Mouse (Mus musculus): Measurements from ENCODE around the gene Ccl7. TPM values are rescaled to one million over a fixed set of nuclear protein-coding genes. Genes with fewer than 3 reads are reported as not detected.
A peak's percentile ranks its signal among the peaks of the same experiment; 100 is the strongest.

Ccl7 gene
- not detected in 2 replicates for polyA plus RNA-seq (2016; fragmentation: Nextera tagmentation; extraction: Ambion mirVana)

DNA sequence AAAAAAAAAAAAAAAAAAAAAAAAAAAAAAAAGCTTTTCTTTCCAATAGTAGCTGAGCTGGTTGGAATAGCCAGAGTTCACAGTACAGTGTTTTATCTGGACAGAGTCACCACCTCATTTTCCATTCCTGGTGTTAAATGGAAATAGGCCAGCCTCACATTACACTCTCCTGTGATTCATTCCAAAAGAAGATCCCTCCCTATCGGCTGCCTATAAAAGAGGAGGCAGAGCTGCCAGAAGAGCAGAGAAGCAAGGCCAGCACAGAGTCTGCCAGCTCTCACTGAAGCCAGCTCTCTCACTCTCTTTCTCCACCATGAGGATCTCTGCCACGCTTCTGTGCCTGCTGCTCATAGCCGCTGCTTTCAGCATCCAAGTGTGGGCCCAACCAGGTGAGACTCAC, at the start of gene Ccl7:
Gene Ccl7 (plus strand): TSS at position 242 of the 400 bp plus-strand sequence.
- H3K9me3 ChIP-seq (replicated peaks), result no peaks in the 10 kb centered on the region
- 84% methylated on average over 3 of the region's 3 CpGs for WGBS
- H3K27ac ChIP-seq, result no peak within 1 kb of the TSS
- no peaks in the 10 kb centered on the region for H3K27me3 ChIP-seq (ENCODE audit: low read depth, poor library complexity, severe bottlenecking)
- no peaks in the 10 kb centered on the region for H3K36me3 ChIP-seq
- DNase-seq (ENCODE audit: low spot score), result no peak
- H3K4me1 ChIP-seq, result peaks cover 6% of the 10 kb centered on the region
- no peak within 1 kb of the TSS for H3K4me3 ChIP-seq

DNA sequence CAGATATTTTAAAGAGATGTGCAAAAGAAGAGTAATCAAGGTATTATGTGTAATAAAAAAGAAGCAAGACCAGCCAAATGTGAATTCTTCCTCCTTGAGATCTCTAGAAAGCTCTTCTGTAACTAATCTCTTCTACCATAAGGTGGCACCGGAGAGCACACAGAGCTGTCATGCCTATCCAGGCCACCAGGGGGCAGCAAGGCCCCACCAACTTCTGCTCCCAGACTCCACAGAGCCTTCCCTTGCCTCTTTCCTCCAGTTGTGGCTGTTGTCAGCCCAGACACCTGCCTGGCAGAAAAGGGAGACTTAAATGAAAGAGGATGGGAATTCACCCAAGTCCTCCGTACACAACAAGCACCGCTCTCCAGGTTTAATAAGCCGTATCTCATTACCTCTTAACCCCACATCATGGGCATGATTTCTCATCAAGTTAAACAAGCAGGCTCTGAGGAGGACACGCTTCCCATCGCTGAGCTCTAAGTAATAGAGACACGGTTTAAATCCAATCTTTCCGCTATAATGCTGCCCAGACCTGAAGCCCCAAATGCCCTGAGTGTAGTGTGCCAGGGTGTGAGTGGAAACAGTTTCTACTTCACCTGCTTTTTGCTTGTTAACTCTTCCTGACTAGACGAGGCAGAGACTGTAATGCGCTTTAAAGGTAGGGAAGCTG, 49.2 kb upstream of the Ccl7 start:
- Histone ChIP-seq H3K27me3 (ENCODE audit: low read depth, poor library complexity, severe bottlenecking) (no peaks in the 10 kb centered on the region; the same call in 1 of the 2 replicates), H3K27ac (no peak overlapping the region), H3K4me1 (peaks cover 15% of the 10 kb centered on the region), H3K9me3 (replicated peaks) (no peaks in the 10 kb centered on the region), H3K4me3 (no peak overlapping the region), H3K36me3 (no peaks in the 10 kb centered on the region)
- WGBS, result 74% methylated on average over 10 of the region's 10 CpGs
- DNase-seq (ENCODE audit: low spot score), result peak; percentile 85

DNA sequence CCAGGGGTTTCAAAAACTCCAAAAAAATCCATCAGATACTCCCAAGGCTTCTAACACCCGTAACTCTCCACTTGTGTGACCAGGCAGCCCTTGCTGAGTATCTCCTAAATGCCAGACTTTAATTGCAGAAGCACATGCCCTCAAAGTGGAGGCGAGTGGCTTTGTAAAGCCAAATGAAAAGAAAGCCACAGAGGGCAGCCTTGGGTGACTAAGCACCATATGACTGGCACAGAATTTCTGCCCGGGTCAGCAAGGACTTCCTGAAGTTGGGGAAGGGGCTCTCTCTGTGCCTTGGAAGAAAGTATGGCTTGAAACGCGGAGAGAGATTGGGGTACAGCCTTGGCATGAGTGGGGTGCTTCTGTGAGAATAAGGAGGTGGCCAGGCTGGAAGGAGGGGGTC, 48.4 kb upstream of the Ccl7 start:
- no peak overlapping the region for H3K4me3 ChIP-seq
- H3K4me1 ChIP-seq, result peaks cover 15% of the 10 kb centered on the region
- no peak overlapping the region for H3K27ac ChIP-seq
- no peaks in the 10 kb centered on the region for H3K36me3 ChIP-seq
- no peaks in the 10 kb centered on the region for H3K9me3 ChIP-seq (replicated peaks)
- 83% methylated on average over 5 of the region's 5 CpGs for WGBS
- no peak for DNase-seq (ENCODE audit: low spot score)
- H3K27me3 ChIP-seq (ENCODE audit: low read depth, poor library complexity, severe bottlenecking), result no peaks in the 10 kb centered on the region; the same call in 1 of the 2 replicates

DNA sequence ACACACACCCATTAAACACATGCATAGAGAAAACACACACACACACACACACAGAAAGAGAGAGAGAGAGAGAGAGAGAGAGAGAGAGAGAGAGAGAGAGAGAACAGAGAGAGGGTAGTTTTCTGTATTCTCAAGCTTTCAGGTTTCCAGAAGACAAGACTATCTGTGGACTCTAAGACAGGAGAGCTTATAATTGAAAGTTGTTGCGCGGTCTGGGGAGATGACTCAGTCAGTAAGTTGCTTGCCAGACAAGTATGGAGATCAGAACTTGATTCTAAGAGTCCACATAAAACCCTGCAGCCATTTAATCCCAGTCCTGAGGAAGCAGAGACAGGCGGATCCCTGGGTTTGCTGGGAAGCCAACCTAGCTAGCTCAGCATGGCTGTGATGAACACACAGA, 46.9 kb upstream of the Ccl7 start:
- DNase-seq (ENCODE audit: low spot score), result no peak
- no peaks in the 10 kb centered on the region for H3K36me3 ChIP-seq
- H3K27me3 ChIP-seq (ENCODE audit: low read depth, poor library complexity, severe bottlenecking), result no peaks in the 10 kb centered on the region; the same call in 1 of the 2 replicates
- no peak overlapping the region for H3K4me3 ChIP-seq
- WGBS, result 92% methylated on average over 3 of the region's 3 CpGs
- H3K9me3 ChIP-seq (replicated peaks), result no peaks in the 10 kb centered on the region
- H3K27ac ChIP-seq, result no peak overlapping the region
- H3K4me1 ChIP-seq, result peaks cover 15% of the 10 kb centered on the region

GRCm38 (mm10) chr11:81999469-81999868, 46.0 kb upstream of the Ccl7 start:
- no peak for DNase-seq (ENCODE audit: low spot score)
- Histone ChIP-seq H3K27me3 (ENCODE audit: low read depth, poor library complexity, severe bottlenecking) (no peaks in the 10 kb centered on the region; the same call in 1 of the 2 replicates), H3K4me1 (peaks cover 15% of the 10 kb centered on the region), H3K36me3 (no peaks in the 10 kb centered on the region), H3K9me3 (replicated peaks) (no peaks in the 10 kb centered on the region), H3K4me3 (no peak overlapping the region), H3K27ac (no peak overlapping the region; the same call in 1 of the 2 replicates)
- 81% methylated on average over 4 of the region's 4 CpGs for WGBS

- 31% methylated on average over 5 of the region's 5 CpGs for WGBS
Observed at GRCm38 (mm10) chr11:82000581-82000980, 44.9 kb upstream of the Ccl7 start.

GRCm38 (mm10) chr11:82004810-82005209, 40.7 kb upstream of the Ccl7 start:
- 75% methylated on average over 2 of the region's 2 CpGs for WGBS

More at GRCm38 (mm10) chr11:82000581-82000980, 44.9 kb upstream of the Ccl7 start:
- Histone ChIP-seq H3K27me3 (ENCODE audit: low read depth, poor library complexity, severe bottlenecking) (no peaks in the 10 kb centered on the region; the same call in 1 of the 2 replicates), H3K36me3 (no peaks in the 10 kb centered on the region), H3K4me1 (peaks cover 15% of the 10 kb centered on the region), H3K27ac (0 out of 2 replicates have a peak overlapping the region, but pooled peaks have one; percentile 21), H3K4me3 (no peak overlapping the region), H3K9me3 (replicated peaks) (no peaks in the 10 kb centered on the region)
- DNase-seq (ENCODE audit: low spot score), result no peak

DNA sequence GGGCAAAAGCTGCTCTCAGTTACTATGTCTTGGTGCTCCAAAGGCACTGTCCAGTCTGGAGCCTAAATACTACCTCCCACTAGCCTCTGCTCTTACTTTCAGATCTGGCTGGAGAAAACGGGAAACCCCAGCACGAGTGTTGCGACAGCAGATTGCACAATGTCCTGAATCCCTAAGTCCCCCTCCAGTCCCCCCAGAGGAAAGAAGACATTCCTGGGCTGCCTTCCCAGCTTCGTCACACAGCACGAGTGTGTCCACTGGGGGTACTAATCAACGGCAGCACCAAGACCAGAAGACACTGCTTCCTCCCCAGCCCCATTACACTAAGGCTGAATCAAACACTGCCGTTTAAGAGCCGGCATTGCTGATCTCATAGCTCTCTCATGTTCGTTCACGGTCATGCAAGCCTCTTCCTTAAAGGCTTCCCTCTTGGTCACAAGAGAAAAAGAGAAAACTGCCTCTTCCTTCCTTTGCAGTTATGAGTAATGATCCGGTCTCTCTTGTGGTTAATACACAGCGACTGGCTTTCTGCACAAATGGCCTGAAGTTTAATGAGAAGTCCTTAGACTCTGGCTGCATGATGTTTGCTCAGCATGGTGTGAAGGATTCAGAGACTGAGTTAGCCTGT, 38.6 kb upstream of the Ccl7 start:
- Histone ChIP-seq H3K9me3 (replicated peaks) (no peaks in the 10 kb centered on the region), H3K27me3 (ENCODE audit: low read depth, poor library complexity, severe bottlenecking) (no peaks in the 10 kb centered on the region), H3K4me3 (no peak overlapping the region), H3K27ac (no peak overlapping the region; the same call in 1 of the 2 replicates), H3K4me1 (peaks cover 15% of the 10 kb centered on the region), H3K36me3 (no peaks in the 10 kb centered on the region)
- 70% methylated on average over 12 of the region's 12 CpGs for WGBS
- DNase-seq (ENCODE audit: low spot score), result no peak

More at GRCm38 (mm10) chr11:82004810-82005209, 40.7 kb upstream of the Ccl7 start:
- H3K9me3 ChIP-seq (replicated peaks), result no peaks in the 10 kb centered on the region
- no peak for DNase-seq (ENCODE audit: low spot score)
- peaks cover 25% of the 10 kb centered on the region for H3K4me1 ChIP-seq
- no peak overlapping the region for H3K27ac ChIP-seq
- H3K27me3 ChIP-seq (ENCODE audit: low read depth, poor library complexity, severe bottlenecking), result no peaks in the 10 kb centered on the region
- H3K4me3 ChIP-seq, result no peak overlapping the region
- H3K36me3 ChIP-seq, result no peaks in the 10 kb centered on the region

GRCm38 (mm10) chr11:82010115-82010514, 35.4 kb upstream of the Ccl7 start:
- H3K9me3 ChIP-seq (replicated peaks), result no peaks in the 10 kb centered on the region
- H3K4me3 ChIP-seq, result no peak overlapping the region
- H3K4me1 ChIP-seq, result peaks cover 15% of the 10 kb centered on the region
- WGBS, result 93% methylated on average over 3 of the region's 3 CpGs
- no peaks in the 10 kb centered on the region for H3K27me3 ChIP-seq (ENCODE audit: low read depth, poor library complexity, severe bottlenecking)
- no peak for DNase-seq (ENCODE audit: low spot score)
- no peak overlapping the region for H3K27ac ChIP-seq
- H3K36me3 ChIP-seq, result no peaks in the 10 kb centered on the region

- H3K27me3 ChIP-seq (ENCODE audit: low read depth, poor library complexity, severe bottlenecking), result no peaks in the 10 kb centered on the region
- H3K4me3 ChIP-seq, result no peak overlapping the region
- H3K27ac ChIP-seq, result no peak overlapping the region
- no peaks in the 10 kb centered on the region for H3K36me3 ChIP-seq
- WGBS, result 54% methylated on average over 8 of the region's 8 CpGs
- peaks cover 14% of the 10 kb centered on the region for H3K4me1 ChIP-seq
- no peak for DNase-seq (ENCODE audit: low spot score)
- H3K9me3 ChIP-seq (replicated peaks), result no peaks in the 10 kb centered on the region
Observed at GRCm38 (mm10) chr11:82011411-82012193, 33.9 kb upstream of the Ccl7 start.

- Histone ChIP-seq H3K36me3 (no peaks in the 10 kb centered on the region), H3K9me3 (replicated peaks) (no peaks in the 10 kb centered on the region), H3K4me1 (peaks cover 3% of the 10 kb centered on the region; the same call in 1 of the 2 replicates), H3K27ac (no peak overlapping the region), H3K27me3 (ENCODE audit: low read depth, poor library complexity, severe bottlenecking) (no peaks in the 10 kb centered on the region), H3K4me3 (no peak overlapping the region)
- no peak for DNase-seq (ENCODE audit: low spot score)
- WGBS, result 42% methylated on average over 1 of the region's 1 CpGs
Observed at GRCm38 (mm10) chr11:82013756-82014155, 31.8 kb upstream of the Ccl7 start.

DNA sequence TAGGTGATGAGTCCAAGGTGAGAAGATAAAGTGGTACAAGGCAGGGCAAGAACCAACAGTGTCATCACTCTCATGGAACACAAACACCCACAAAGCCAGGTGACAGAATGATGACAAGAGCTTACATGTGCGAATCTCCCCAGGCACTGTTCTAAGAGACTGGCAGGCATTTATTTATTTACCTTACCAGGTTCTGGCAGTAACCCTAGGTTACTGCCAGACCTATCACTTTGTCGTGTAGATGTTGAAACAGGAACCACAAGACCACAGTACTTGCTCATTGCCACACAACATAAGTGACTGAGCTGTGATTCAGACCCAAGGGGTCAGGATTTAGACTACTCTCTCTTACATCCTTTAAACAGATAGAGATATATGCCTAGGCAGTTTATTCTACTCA, 30.4 kb upstream of the Ccl7 start:
- no peak for DNase-seq (ENCODE audit: low spot score)
- H3K9me3 ChIP-seq (replicated peaks), result no peaks in the 10 kb centered on the region
- H3K4me3 ChIP-seq, result no peak overlapping the region
- no peaks in the 10 kb centered on the region for H3K36me3 ChIP-seq
- peaks cover 3% of the 10 kb centered on the region; the same call in 1 of the 2 replicates for H3K4me1 ChIP-seq
- no peaks in the 10 kb centered on the region for H3K27me3 ChIP-seq (ENCODE audit: low read depth, poor library complexity, severe bottlenecking)
- WGBS, result 62% methylated on average over 2 of the region's 2 CpGs
- no peak overlapping the region for H3K27ac ChIP-seq
